Mouse (Mus musculus) CD4-positive helper T cell, adult 2 months (primary cell): Measurements from ENCODE around the gene Spty2d1.
"Not testable (repeated sequence)": the region's sequence is repeated elsewhere in the genome, so short reads cannot be mapped to it uniquely, and the experiment has no call there.

ENCODE experiments used
- DNase-seq: peaks from one replicate; pipeline ENCODE4 v3.0.0-alpha.2; 2012; ENCODE audit warnings: low read depth, missing footprints, low spot score

Spty2d1 gene

DNA sequence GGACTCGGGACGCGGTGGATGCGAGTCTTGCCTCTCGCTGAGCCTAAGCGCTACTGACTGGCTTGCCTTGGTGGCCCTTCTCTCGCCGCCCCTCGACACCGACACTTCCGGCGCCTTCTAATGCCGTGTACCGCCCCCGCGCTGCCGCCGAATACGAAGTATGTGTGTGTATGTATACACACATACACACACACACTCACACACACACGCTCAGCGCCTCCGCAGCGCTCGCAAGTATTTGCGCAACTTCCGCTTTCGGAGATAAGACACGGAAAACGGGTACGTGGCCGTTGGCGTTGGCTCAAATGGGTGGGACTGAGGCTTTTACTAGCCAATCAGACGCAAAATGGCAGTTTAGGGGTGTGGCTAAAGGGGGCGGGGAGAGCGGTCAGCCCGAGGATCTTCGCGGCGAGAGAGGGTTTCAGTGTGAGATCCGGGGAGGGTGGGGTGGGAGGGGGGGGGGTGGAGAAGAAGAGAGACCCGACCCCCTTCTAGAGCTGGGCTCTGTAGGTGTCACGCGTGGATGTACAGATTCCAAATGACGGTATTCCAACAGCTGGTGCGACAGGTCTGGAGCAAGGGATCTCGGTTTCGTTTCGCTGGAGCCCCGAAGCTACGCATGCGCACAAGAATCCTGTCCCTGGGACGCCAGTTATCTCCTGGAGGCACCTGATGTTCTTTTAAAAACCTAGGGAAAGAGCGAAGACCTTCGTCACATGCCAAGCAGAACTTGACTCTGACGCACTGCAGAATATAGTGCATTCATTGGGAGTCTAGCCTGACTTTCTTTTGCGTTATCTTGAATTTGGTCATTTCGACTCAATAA, at the start of gene Spty2d1:
Gene Spty2d1, minus strand, starts transcription at position 244 of the 826 bp plus-strand sequence.
- peak; percentile 100 for DNase-seq

DNA sequence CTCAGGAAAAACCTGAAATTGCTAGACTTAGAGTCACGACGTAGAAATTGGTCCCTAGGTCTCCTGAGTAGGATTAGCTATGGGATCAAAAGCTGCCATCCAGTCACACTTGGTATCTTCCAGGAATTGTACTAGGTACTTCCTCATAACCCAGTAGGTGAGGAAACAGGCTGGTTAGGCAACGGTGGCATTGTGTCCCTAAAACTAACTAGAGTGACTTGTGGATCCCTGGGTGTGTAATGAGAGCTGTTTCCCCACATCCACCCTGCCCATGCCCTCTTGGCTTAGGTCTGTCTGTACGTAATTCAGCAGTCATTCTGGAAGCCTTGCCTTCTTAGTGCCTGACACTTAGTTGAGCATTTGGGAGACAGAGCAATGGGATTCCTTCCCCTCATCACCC, 48.1 kb upstream of the Spty2d1 start:
- no peak for DNase-seq

DNA sequence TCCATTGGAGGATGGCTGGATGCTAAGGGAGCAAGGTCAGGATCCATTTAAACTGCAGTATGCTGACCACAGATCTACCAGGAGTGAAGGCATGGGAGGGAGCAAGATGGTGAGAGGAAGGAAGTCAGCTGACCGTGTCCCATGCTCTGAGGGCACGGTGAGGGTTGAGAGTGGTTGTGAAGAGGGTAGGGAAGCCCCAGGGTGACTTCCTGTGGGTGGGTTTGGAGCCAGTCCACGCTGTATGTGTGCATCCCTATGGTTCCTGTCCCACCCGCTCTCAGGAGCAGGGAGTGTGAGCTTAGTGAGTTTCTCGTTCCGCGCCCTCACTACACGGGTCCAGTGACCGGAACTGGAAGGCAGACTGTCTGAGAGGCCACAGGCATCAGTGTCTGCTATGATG, 47.5 kb upstream of the Spty2d1 start:
- DNase-seq, result no peak

- no peak for DNase-seq
These were observed 46.5 kb upstream of the Spty2d1 start for GRCm38 (mm10) chr7:47054666-47055065.

DNA sequence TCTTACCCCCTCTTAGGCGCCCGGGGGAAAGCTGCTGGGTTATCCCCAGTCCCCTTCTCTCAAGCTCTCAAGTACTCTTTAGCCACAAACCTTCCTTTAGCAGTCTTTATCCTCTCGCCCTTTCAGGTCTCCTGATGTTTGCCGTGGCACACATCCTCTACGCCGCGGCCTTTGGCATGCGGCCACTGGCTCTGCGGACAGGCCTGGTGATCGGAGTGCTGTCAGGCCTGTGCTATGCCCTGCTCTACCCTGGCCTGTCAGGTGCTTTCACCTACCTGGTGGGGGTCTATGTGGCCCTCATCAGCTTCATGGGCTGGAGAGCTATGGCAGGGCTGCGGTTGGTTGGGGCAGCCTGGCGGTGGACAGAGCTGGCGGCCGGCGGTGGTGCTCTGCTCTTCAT, 45.1 kb upstream of the Spty2d1 start:
- no peak for DNase-seq

DNA sequence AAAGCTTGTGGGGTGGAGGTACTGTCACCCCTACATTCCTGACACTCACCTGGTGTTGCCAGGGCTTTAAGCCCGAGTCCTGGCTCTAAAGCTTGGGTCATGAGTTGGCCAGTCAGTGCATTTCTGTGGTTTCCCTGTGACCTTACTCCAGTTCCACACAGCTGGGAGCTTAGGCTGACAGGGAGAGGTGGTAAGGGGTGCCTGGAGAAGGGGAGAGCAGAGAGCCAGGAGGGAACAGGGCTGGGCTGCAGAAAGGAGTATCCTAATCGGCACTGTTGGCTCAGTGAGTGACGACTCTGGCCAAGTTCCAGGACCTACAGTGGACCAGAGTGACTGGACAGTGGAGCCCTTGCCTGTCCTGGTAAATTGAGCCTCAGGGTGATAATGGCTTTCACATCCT, 44.1 kb upstream of the Spty2d1 start:
- no peak for DNase-seq

DNA sequence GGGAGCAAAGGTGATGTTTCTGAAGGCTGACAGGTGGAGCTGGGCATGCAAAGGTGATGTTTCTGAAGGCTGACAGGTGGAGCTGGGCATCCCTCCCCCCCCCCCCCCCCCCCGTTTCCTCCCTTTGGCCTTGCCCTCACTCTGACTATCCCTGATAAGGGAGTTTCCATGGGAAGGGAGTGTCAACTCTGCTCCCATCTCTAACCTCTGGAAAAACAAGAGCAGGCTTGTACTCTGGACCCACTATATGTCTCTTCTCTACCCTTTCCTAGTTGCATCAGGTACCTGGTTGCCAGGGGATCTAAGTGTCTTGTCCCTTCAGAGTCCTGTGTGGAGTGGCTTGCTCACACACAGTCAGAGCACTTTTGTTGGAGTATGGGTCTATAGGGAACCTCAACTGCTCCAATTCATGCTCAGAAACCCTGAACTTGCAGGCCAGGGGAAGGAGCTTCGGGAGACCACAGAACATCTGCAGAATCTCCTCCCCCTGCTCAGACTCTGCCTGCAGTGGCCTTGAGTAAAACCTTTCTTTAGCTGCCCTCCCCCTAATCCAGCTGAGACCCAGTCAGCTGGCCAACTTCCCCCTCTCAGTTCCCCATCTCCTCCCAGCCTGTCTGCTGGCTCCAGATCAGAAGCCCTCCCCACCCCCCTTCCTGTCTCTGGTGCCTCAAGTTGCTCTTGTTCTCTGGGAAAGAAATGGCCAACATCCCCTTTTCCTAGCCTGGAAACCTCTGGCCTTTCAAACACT, 43.4 kb upstream of the Spty2d1 start:
- DNase-seq, result no peak

DNA sequence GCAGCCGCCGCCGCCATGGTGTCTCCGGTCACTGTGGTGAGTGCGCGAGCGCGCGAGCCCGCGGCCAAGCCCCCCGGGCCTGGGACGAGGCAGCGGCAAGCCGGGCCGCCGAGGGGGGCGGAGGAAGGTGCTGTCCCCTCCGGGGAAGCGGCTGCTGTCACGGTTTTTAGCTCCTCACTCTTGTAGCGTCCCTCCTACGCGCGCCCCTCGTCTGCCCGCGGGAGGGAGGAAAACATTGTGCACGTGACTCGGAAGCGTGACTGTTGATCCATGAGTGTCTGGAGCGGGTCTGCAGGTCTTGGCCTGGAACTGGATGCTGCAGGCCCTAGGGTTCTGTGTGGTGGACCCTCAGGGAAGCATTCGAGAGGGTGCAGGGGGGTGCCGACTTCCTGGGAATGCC, 42.6 kb upstream of the Spty2d1 start:
- DNase-seq, result no peak

DNA sequence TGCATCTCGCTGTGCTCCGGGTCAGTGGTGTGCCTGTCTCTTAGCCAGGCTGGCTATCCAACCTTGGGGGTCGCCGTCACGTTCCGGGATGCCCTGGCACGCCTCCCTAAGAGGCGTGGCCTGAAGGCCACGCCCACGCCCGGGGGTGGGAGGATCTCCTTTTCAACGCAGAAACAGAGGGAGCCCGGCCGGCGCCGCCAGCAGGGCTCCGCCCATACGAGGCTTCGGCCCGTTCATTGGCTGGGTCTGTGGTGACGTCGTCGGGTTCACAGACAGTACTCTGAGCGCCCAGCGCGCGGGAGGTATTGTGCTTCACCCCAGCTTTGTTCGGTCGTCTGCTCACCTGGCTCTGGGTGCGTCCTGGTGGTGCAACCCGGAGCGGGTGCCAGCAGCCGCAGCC, 42.2 kb upstream of the Spty2d1 start, which contains the start of gene Tmem86a:
Gene Tmem86a, plus strand, starts transcription at position 236 of the 400 bp plus-strand sequence.
- DNase-seq, result peak; percentile 96

DNA sequence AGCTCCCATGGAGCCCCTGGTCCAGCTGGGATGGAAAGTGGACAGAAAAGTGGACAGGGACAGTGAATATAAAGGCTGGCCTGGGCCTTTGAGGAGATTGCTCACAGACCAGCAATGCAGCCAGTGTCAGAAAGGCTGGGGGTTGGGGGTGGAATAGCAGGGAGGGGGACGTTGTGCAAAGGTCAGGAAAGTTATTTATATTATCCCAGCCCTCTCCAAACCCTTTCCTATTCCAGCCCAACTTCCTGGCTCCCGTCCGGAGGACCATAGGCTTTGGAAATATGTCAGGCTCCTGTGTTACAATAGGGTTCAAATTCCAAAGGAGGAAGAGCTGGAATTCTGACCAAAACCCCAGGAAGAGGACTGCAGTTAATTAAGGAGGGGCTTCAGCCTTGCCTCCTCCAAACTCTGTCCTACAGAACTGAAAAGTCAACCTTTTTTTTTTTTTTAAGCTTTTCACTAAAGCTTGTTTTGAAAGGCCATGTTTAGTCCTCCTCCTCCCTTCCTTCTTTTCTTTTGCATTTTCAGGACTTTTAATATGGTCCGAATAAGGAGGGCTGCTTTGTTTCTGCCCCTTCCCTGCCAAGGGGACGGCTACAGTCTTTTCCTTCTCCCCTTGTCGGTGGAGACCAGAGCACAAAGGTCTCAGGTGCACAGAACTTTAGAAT, 34.7 kb upstream of the Spty2d1 start:
- DNase-seq, result no peak

- DNase-seq, result no peak
These were observed 33.9 kb upstream of the Spty2d1 start for GRCm38 (mm10) chr7:47042121-47042520.

GRCm38 (mm10) chr7:47041706-47042105, 33.5 kb upstream of the Spty2d1 start:
- DNase-seq, result no peak

GRCm38 (mm10) chr7:47035426-47035825, 27.2 kb upstream of the Spty2d1 start:
- DNase-seq, result no peak

DNA sequence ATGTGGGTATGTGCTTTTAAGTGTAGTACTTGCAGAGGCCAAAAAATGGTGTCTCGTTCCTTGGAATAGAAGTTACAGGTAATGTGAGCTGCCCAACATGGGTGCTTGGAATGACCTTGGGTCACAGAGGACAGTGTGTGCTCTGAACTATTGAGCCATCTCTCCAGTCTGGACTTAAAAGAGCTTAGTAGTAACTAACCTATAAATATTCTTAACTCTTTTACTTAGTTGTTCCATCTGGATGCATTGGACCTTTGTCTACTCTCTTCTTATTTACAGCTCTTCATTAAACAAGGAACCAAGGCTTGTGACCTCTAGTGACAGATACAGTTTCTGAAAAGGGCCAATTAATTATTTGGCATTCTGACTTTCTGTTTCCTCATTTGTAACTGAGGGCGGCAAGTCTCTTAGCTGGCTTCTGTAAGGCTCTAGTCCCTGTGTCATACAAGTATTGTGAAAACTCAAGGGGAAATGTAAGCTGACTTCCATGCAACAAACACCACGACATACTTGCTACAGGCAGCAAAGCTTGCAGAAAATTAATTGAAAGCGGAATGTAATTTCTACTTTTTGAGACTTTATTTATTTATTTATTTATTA, 26.7 kb upstream of the Spty2d1 start:
- DNase-seq, result no peak

DNA sequence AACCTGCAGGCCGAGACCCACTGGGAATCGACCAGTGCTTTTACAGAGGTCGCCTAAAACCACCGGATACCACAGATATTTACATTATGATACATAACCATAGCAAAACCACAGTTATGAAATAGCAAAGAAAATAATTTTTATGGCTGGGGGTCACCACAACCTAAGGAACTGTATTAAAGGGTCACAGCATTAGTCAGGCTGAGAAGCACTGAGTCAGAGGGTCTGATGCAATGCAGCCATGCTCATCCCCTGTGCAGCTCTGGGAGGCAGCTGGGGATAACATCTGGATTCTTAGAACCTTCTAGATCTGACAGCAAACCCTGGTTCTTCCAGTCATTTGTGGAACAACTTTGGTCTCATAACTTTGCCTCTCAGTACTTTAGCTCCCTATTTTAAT, 23.2 kb upstream of the Spty2d1 start:
- DNase-seq, result no peak

DNA sequence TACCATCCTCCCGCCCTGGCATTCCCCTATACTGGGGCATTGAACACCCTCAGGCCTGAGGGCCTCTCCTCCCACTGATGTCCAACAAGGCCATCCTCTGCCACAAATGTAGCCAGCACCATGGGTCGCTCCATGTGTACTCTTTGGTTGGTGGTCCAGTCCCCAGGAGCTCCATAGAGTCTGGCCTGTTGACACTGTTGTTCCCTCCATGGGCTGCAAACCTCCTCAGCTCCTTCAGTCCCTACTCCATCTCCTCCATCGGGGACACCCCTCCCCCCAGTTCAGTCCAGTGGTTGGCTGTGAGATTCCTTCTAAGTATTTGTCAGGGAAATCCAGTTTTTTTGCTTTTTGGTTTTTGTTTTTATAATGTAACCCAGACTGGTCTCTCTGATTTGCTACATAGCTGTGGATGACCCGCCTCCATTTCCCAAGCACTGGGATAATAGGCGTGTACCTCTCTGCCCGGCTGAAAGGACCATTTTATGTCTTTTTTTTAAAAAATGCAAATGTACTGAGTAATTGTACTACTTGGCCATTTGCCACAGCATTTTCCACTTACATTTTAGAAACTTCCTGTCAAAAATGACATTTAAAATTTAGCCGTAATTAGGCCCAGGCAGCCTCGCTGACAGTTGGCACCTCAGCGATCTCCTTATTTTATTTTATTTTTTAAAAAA, 22.4 kb upstream of the Spty2d1 start:
- DNase-seq, result peak; percentile 49

DNA sequence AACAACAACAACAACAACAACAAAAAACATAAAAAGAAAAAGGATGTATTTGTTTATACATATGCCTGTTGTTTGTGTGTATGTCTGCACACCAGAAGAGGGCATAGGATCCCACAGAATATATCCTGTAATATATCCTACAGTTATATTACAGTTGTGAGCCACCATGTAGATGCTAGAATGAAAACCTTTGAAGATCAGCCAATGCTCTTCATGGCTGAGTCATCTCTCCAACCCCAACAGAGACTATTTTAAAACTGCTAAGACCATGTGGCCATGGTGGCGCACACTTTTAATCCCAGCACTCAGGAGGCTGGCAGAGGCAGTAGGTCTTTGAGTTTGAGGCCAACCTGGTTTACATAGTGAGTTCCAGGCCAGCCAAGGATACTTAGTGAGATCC, 19.3 kb upstream of the Spty2d1 start:
- no peak for DNase-seq

GRCm38 (mm10) chr7:47026899-47027298, 18.7 kb upstream of the Spty2d1 start:
- not testable (repeated sequence) for DNase-seq

- DNase-seq, result no peak
These were observed 17.2 kb upstream of the Spty2d1 start for GRCm38 (mm10) chr7:47025429-47025828.

DNA sequence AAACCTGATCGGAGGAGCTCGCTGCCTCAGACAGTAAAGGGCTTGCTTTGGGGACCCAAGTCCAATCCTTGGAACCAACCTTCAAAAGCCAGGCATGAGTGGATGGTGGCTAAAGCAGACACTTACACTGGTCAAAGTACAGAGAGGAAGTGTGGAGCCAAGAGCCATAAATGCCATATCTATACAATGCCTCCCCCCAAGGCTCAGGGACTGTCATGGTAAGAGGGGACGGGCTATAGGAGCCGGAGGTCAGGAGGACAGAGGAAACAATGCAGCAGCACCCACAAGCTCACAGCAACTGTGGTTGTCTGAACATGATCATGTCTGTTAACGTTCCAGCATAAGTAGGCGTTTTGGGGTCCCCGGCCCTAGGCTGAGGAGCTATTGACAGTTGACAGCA, 16.2 kb upstream of the Spty2d1 start:
- DNase-seq, result no peak

DNA sequence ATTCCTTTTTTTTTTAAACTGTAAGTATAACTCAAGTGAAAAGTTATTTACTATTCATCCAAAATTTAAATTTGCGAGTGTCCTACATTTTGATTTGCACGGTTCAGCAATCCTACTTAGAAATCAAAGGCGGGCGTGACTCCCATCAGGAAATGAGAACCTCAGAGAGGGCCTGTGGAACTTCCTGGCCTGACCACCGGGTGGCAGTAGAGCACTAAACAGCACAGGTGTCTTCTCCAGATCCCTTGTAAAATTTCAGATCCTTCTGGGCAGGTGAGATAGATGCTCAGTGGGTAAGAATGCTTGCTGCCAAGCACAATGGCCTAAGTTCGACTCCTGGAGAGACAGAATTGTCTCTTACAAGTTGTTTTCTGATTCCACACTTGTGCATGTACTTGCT, 15.3 kb upstream of the Spty2d1 start:
- peak; percentile 84 for DNase-seq
